Mouse (Mus musculus): Measurements from ENCODE around the gene Syne4.

DNA sequence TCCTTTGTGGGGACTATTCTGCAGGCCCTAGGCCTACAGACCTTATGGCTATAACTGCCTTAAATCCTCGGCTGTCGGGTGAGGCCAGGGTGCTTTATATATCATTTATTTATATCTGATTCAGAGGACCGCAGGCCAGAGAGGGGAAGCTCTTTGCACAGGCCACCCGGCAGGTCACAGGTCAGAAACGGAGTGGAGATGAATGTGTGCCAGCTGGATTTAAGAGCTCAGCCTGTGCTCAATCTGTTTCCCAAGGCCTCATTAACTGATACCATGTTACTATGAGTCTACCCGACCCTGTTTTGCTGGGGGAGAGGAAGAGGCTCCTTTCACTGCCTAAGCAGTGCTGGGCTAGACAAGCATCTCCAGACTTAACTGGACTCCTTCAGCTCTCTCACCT lies 40.2 kb upstream of the Syne4 start:
- TF ChIP-seq POLR2A (IDR thresholded peaks at IDR 0.05; ENCODE audit: insufficient read depth, low read length) = no peak
- TF ChIP-seq CTCF (IDR thresholded peaks at IDR 0.05; ENCODE audit: low read depth, low read length) = no peak
- no peak for TF ChIP-seq EP300 (IDR thresholded peaks at IDR 0.05; ENCODE audit: insufficient read depth, low read depth, low read length)
